Mouse (Mus musculus) olfactory bulb, adult 2 months (tissue): ENCODE results near the gene Jmjd7.

Experiments
- CTCF ChIP-seq: fragments of 200-500 bp; IDR thresholded peaks from 2 replicates; pipeline ENCODE4 v1.5.1; 2012; ENCODE audit warnings: low read depth, mild to moderate bottlenecking, low read length, moderate library complexity; ENCODE audit not compliant: insufficient read depth
- POLR2A ChIP-seq: fragments of 200-500 bp; IDR thresholded peaks from 2 replicates; pipeline ENCODE4 v1.6.1; 2012; ENCODE audit warnings: mild to moderate bottlenecking, low read depth, low read length, moderate library complexity; ENCODE audit not compliant: insufficient read depth

DNA sequence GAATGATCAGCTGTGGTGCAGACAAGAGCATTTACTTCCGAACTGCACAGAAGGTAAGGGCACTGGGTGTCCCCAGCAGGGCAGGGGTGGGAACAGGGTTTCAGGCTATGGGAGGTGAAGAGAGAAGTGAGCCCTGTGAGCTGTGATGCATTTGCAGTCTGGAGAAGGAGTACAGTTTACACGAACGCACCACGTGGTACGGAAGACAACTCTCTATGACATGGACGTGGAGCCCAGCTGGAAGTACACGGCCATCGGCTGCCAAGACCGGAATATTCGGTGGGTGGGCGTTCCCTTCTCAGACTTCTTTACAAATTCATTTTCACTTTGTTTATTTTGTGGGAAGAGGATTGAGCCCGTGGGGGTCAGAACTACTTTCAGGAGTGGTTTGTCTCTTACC, 9.7 kb upstream of the Jmjd7 start:
- TF ChIP-seq POLR2A = no peak
- TF ChIP-seq CTCF = no peak
